In genomic region chr17:30258480-30258879, GRCm38 (mm10) we compare ENCODE assay signal across 23 mouse cellular contexts.
DNase-seq lines count a peak whose midpoint lies in the region; ATAC-seq and TF ChIP-seq lines count a peak whose summit lies in the region.
"Had no signal": no experiment of that assay in that cellular context is flagged by ENCODE, and none has a peak within 500 bp of the region (broad histone marks: within the 10 kb centered on the region; RNA-seq: fewer than 3 reads in every experiment).

No protein-coding gene starts in this region.

- no peak overlapping the region for H3K9ac ChIP-seq in heart, adult 2 months (ENCODE audit: low read depth, low read length)
- no peak overlapping the region for H3K9ac ChIP-seq in kidney, postnatal 0 days (ENCODE audit: low read depth, low read length)
- H3K9ac ChIP-seq in stomach, postnatal 0 days (ENCODE audit: low read length), result no peak overlapping the region

- 59% methylated on average over 4 of the region's 4 CpGs for WGBS in heart, adult 2 months
- WGBS in kidney, postnatal 0 days, result 73% methylated on average over 4 of the region's 4 CpGs
- 78% methylated on average over 4 of the region's 4 CpGs for WGBS in stomach, postnatal 0 days
- WGBS in kidney, adult 2 months, result 75% methylated on average over 4 of the region's 4 CpGs

- H3K27me3 ChIP-seq in heart, adult 2 months (ENCODE audit: control insufficient read depth, insufficient read depth, low read length), result no peaks in the 10 kb centered on the region
- H3K27me3 ChIP-seq in kidney, postnatal 0 days (ENCODE audit: insufficient read depth, low read length), result no peaks in the 10 kb centered on the region
- H3K27me3 ChIP-seq in stomach, postnatal 0 days (ENCODE audit: control insufficient read depth, insufficient read depth, low read length), result no peaks in the 10 kb centered on the region
- no peaks in the 10 kb centered on the region for H3K27me3 ChIP-seq in kidney, adult 2 months (replicated peaks; ENCODE audit: control insufficient read depth, insufficient read depth, low read length)
- H3K27me3 ChIP-seq: megakaryocyte, embryonic 14.5 days had no signal

- peak; percentile 59 for TF ChIP-seq CTCF in heart, adult 2 months (IDR thresholded peaks at IDR 0.05)
- TF ChIP-seq CTCF in kidney, postnatal 0 days (IDR thresholded peaks at IDR 0.05; ENCODE audit: low read depth), result 0 out of 2 replicates have a peak, but pooled peaks have one; percentile 7
- peak; percentile 16 for TF ChIP-seq CTCF in stomach, postnatal 0 days (IDR thresholded peaks at IDR 0.05; ENCODE audit: low read depth)
- no peak; the same call in 1 of the 2 replicates for TF ChIP-seq CTCF in kidney, adult 2 months (conservative IDR thresholded peaks at IDR 0.05; ENCODE audit: insufficient read depth, insufficient read length, low read depth, low read length)

- no peak overlapping the region for H3K4me2 ChIP-seq in kidney, postnatal 0 days (ENCODE audit: low read length)
- no peak overlapping the region for H3K4me2 ChIP-seq in stomach, postnatal 0 days (replicated peaks; ENCODE audit: low read depth)
- H3K4me2 ChIP-seq: liver, embryonic 11.5 days had no signal

- DNase-seq in heart, adult 2 months, result peak in 1 of 2 experiments; percentile 38
- DNase-seq in heart, postnatal 36 days, result no peak
- no peak for DNase-seq in kidney, postnatal 0 days (ENCODE audit: low spot score)
- no peak for DNase-seq in kidney, postnatal 36 days
- peak; percentile 50 to 55 for DNase-seq in heart, postnatal 10 days
- no peak for DNase-seq in stomach, postnatal 0 days (ENCODE audit: low spot score)
- no peak for DNase-seq in kidney, adult 2 months
- DNase-seq: adrenal gland, postnatal 14 days; cerebellum, adult 11 months; cerebellum, postnatal 14 days; embryo, embryonic 11 days; kidney, adult 18-20 months; kidney, postnatal 14 days; layer of hippocampus, adult 9-11 months; lung, adult 18-20 months; retina, postnatal 1 day had no signal

- H3K27ac ChIP-seq in heart, adult 2 months, result no peak overlapping the region
- H3K27ac ChIP-seq in kidney, postnatal 0 days, result no peak overlapping the region
- no peak overlapping the region for H3K27ac ChIP-seq in stomach, postnatal 0 days (replicated peaks)
- H3K27ac ChIP-seq in kidney, adult 2 months (ENCODE audit: insufficient read depth, low read depth, low read length), result no peak overlapping the region
- H3K27ac ChIP-seq: left cerebral cortex, adult 2 months had no signal

- TF ChIP-seq POLR2A in heart, adult 2 months (IDR thresholded peaks at IDR 0.05; ENCODE audit: insufficient read depth, low read depth, low read length), result no peak
- no peak for TF ChIP-seq POLR2A in kidney, adult 2 months (IDR thresholded peaks at IDR 0.05; ENCODE audit: low read depth, low read length)

- intact Hi-C loops in heart, adult 2 months (cut with DNase I), result loop anchor here (10.0 kb wide), 1 partner anchor 284 kb away; the partner anchor contains the start of gene Mdga1
- intact Hi-C loops in heart, postnatal 36 days (cut with DNase I), result no loop called here
- intact Hi-C loops in heart, postnatal 10 days (cut with DNase I), result loop anchor here (10.0 kb wide), 1 partner anchor 284 kb away; the partner anchor contains the start of gene Mdga1

- H3K36me3 ChIP-seq in heart, adult 2 months (ENCODE audit: control insufficient read depth, insufficient read depth, low read length), result no peaks in the 10 kb centered on the region
- H3K36me3 ChIP-seq in kidney, postnatal 0 days (ENCODE audit: insufficient read depth, low read length), result no peaks in the 10 kb centered on the region
- H3K36me3 ChIP-seq in stomach, postnatal 0 days (ENCODE audit: control insufficient read depth, insufficient read depth, low read length), result no peaks in the 10 kb centered on the region
- no peaks in the 10 kb centered on the region for H3K36me3 ChIP-seq in kidney, adult 2 months (ENCODE audit: control insufficient read depth, insufficient read depth, low read length)

- peaks cover 6% of the 10 kb centered on the region for H3K4me1 ChIP-seq in heart, adult 2 months (ENCODE audit: control insufficient read depth, insufficient read depth, low read length)
- H3K4me1 ChIP-seq in kidney, postnatal 0 days (replicated peaks; ENCODE audit: insufficient read depth, low read length), result peaks cover 24% of the 10 kb centered on the region
- H3K4me1 ChIP-seq in stomach, postnatal 0 days (replicated peaks; ENCODE audit: control insufficient read depth, insufficient read depth), result peaks cover 9% of the 10 kb centered on the region; the same call in 1 of the 2 replicates
- H3K4me1 ChIP-seq in kidney, adult 2 months (ENCODE audit: control insufficient read depth, insufficient read depth, low read length), result peaks cover 7% of the 10 kb centered on the region; the same call in 1 of the 2 replicates

- no peak overlapping the region for H3K4me3 ChIP-seq in heart, adult 2 months
- no peak overlapping the region for H3K4me3 ChIP-seq in kidney, postnatal 0 days (replicated peaks; ENCODE audit: low read depth, low read length)
- H3K4me3 ChIP-seq in stomach, postnatal 0 days (ENCODE audit: low read depth, low read length), result no peak overlapping the region
- no peak overlapping the region for H3K4me3 ChIP-seq in kidney, adult 2 months (ENCODE audit: insufficient read depth, low read depth, low read length)
- H3K4me3 ChIP-seq: left cerebral cortex, adult 2 months; megakaryocyte, embryonic 14.5 days had no signal

- H3K9me3 ChIP-seq in kidney, postnatal 0 days (replicated peaks; ENCODE audit: low read length), result no peaks in the 10 kb centered on the region
- no peaks in the 10 kb centered on the region for H3K9me3 ChIP-seq in stomach, postnatal 0 days (ENCODE audit: control insufficient read depth, low read length)
- H3K9me3 ChIP-seq: G1E; megakaryocyte, embryonic 14.5 days had no signal

- peak; percentile 64; the same call in 1 of the 2 replicates for TF ChIP-seq EP300 in heart, adult 2 months (IDR thresholded peaks at IDR 0.05; ENCODE audit: insufficient read depth, low read depth, low read length)
- no peak for TF ChIP-seq EP300 in stomach, postnatal 0 days (optimal IDR thresholded peaks at IDR 0.05)

- no peaks in the 10 kb centered on the region for H3K79me2 ChIP-seq in heart, adult 2 months (replicated peaks; ENCODE audit: control insufficient read depth, insufficient read depth, low read length)

- no peak for ATAC-seq in kidney, postnatal 0 days (replicated peaks; ENCODE audit: low FRiP score, low read depth)
- no peak for ATAC-seq in stomach, postnatal 0 days (ENCODE audit: low FRiP score, low TSS enrichment)
- ATAC-seq: activated CD4-positive, CD25-positive, alpha-beta regulatory T cell, adult 4 months; forebrain, embryonic 16.5 days; hindbrain, embryonic 16.5 days had no signal

Comparison
In these comparisons a context has a peak if more than half of its experiments do, and no peak if none do; other contexts are left out.
1. DNase-seq: peak in heart, postnatal 10 days (2 of 2); none in heart, postnatal 36 days (0 of 2), kidney, postnatal 0 days (single experiment), kidney, postnatal 36 days (0 of 2), stomach, postnatal 0 days (single experiment) and kidney, adult 2 months (single experiment).